Comparison of ENCODE assay signal across 25 mouse cellular contexts in the genomic region with DNA sequence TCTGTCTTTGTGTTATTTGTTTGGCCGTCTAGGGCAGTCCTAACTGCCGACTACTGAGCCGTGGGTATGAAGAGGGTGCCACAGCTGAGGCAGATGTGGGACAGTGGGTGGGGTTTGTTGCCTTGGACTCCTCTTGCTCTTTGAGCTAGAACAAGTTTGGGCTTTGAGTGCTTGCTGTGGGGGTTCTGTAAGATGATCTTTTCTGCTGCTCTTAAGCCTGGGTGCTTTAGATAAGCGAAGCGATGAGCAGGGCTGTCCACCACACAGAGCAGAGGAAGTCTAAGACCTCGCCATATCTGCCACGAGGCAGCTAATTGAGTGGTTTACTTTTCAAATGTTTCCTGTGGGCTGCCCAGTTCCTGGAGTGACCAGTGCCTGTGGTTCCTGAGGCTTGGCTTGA. TPM values are rescaled to one million over a fixed set of nuclear protein-coding genes. Genes with fewer than 3 reads are reported as not detected.
DNase-seq lines count a peak whose midpoint lies in the region; ATAC-seq and TF ChIP-seq lines count a peak whose summit lies in the region.
"Had no signal": no experiment of that assay in that cellular context is flagged by ENCODE, and none has a peak within 500 bp of the region (broad histone marks: within the 10 kb centered on the region; RNA-seq: fewer than 3 reads in every experiment).

No protein-coding gene starts in this region.

- 0 out of 2 replicates have a peak overlapping the region, but pooled peaks have one; percentile 8 for H3K27ac ChIP-seq in lung, embryonic 14.5 days (ENCODE audit: low read depth)
- H3K27ac ChIP-seq in liver, embryonic 12.5 days, result peak overlapping the region; percentile 75
- no peak overlapping the region for H3K27ac ChIP-seq in left cerebral cortex, adult 2 months
- H3K27ac ChIP-seq: embryonic facial prominence, embryonic 15.5 days had no signal

- DNase-seq in lung, embryonic 14.5 days, result no peak
- DNase-seq in lung, postnatal 10 days, result no peak
- peak; percentile 60 for DNase-seq in c-Kit-positive CD71-positive TER-119-negative erythroid progenitor cells, embryonic 14.5 days (ENCODE audit: low read depth)
- DNase-seq in urinary bladder, postnatal 10 days (ENCODE audit: low spot score), result no peak
- DNase-seq in left cerebral cortex, adult 2 months (ENCODE audit: extremely low spot score in 1 of 2, low spot score in 2 of 2), result no peak
- DNase-seq in adrenal gland, postnatal 10 days, result no peak
- DNase-seq: adrenal gland, postnatal 25 days; cerebellum, adult 9-11 months; embryo, embryonic 11 days; heart, postnatal 36 days; kidney, adult 18-20 months; kidney, postnatal 14 days; layer of hippocampus, adult 9-11 months; lung, postnatal 14 days; right cerebral cortex, postnatal 4 days; thymus, adult 2 months had no signal

- no peak for ATAC-seq in lung, embryonic 14.5 days (ENCODE audit: insufficient read depth)
- peak; percentile 92 for ATAC-seq in liver, embryonic 12.5 days
- ATAC-seq in megakaryocyte progenitor cell, adult 5-6 weeks (replicated peaks; ENCODE audit: poor library complexity), result peak; percentile 85
- ATAC-seq: activated CD4-positive, CD25-positive, alpha-beta regulatory T cell, adult 4 months; forebrain, embryonic 14.5 days; hindbrain, embryonic 16.5 days; Patski had no signal

- 60% methylated on average over 7 of the region's 7 CpGs for WGBS in lung, embryonic 14.5 days
- 13% methylated on average over 7 of the region's 7 CpGs for WGBS in liver, embryonic 12.5 days (ENCODE audit: insufficient replicate concordance)

- H3K4me1 ChIP-seq in lung, embryonic 14.5 days (ENCODE audit: insufficient read depth), result no peaks in the 10 kb centered on the region
- peaks cover 46% of the 10 kb centered on the region for H3K4me1 ChIP-seq in liver, embryonic 12.5 days

- no peaks in the 10 kb centered on the region for H3K9me3 ChIP-seq in lung, embryonic 14.5 days (ENCODE audit: low read depth, low read length)
- H3K9me3 ChIP-seq in liver, embryonic 12.5 days (replicated peaks), result no peaks in the 10 kb centered on the region
- H3K9me3 ChIP-seq: embryonic facial prominence, embryonic 15.5 days; heart, embryonic 12.5 days had no signal

- H3K4me2 ChIP-seq in lung, embryonic 14.5 days, result no peak overlapping the region
- H3K4me2 ChIP-seq in liver, embryonic 12.5 days, result peak overlapping the region; percentile 52
- H3K4me2 ChIP-seq: embryonic facial prominence, embryonic 15.5 days; heart, embryonic 12.5 days; midbrain, embryonic 11.5 days had no signal

- H3K4me3 ChIP-seq in lung, embryonic 14.5 days (ENCODE audit: low read depth, low read length), result no peak overlapping the region
- H3K4me3 ChIP-seq in liver, embryonic 12.5 days, result no peak overlapping the region
- no peak overlapping the region for H3K4me3 ChIP-seq in left cerebral cortex, adult 2 months
- H3K4me3 ChIP-seq: embryonic facial prominence, embryonic 15.5 days; heart, embryonic 12.5 days had no signal

- no peak overlapping the region for H3K9ac ChIP-seq in lung, embryonic 14.5 days
- H3K9ac ChIP-seq in liver, embryonic 12.5 days, result peak overlapping the region; percentile 36
- H3K9ac ChIP-seq: embryonic facial prominence, embryonic 15.5 days; heart, embryonic 12.5 days had no signal

- TF ChIP-seq CTCF in lung, embryonic 14.5 days (IDR thresholded peaks at IDR 0.05; ENCODE audit: low read depth), result no peak
- no peak for TF ChIP-seq CTCF in left cerebral cortex, adult 2 months (IDR thresholded peaks at IDR 0.05)

- H3K27me3 ChIP-seq in lung, embryonic 14.5 days (ENCODE audit: insufficient read depth, low read length), result no peaks in the 10 kb centered on the region
- no peaks in the 10 kb centered on the region for H3K27me3 ChIP-seq in liver, embryonic 12.5 days (replicated peaks)
- H3K27me3 ChIP-seq: embryonic facial prominence, embryonic 15.5 days; heart, embryonic 12.5 days; Patski had no signal

- H3K36me3 ChIP-seq in lung, embryonic 14.5 days (ENCODE audit: insufficient read depth), result peaks cover 12% of the 10 kb centered on the region
- peaks cover 4% of the 10 kb centered on the region; the same call in 1 of the 2 replicates for H3K36me3 ChIP-seq in liver, embryonic 12.5 days

- intact Hi-C loops in left cerebral cortex, adult 2 months (cut with DNase I), result loop anchor here (10.0 kb wide), 1 partner anchor 1008 kb away; no protein-coding TSS in a partner anchor

RNA-seq across cellular contexts. Expression of a gene that starts 27.3 kb away (rescaled TPM):
- polyA plus RNA-seq in lung, embryonic 14.5 days (2014; fragmentation: Nextera tagmentation; extraction: Ambion mirVana), result 1.4 TPM in 2 replicates
- polyA plus RNA-seq in liver, embryonic 12.5 days (2016; fragmentation: Nextera tagmentation; extraction: Ambion mirVana), result 0.14 and 0.20 TPM in 2 replicates
- total RNA-seq in megakaryocyte progenitor cell, adult 5-6 weeks (2015), result 0.34 and 0.44 TPM in 2 replicates
- 0.29 and 0.51 TPM in 2 replicates for total RNA-seq in megakaryocyte progenitor cell, adult 5-6 weeks (2017)
- 10 to 100 TPM in 1 of 2 experiments, 1 to 10 TPM in 1; 9.9 to 10.3 TPM for total RNA-seq in left cerebral cortex, adult 2 months (2021)
- 1 to 10 TPM; 2.3 to 3.3 TPM for total RNA-seq in adrenal gland, postnatal 10 days (2021)
- polyA plus RNA-seq: activated CD4-positive, CD25-positive, alpha-beta regulatory T cell, adult 4 months had no signal
